Mouse (Mus musculus) left cerebral cortex, postnatal 4 days (tissue): ENCODE measurements around the gene Kif23. TPM values are rescaled to one million over a fixed set of nuclear protein-coding genes. Genes with fewer than 3 reads are reported as not detected.

Source experiments
- DNase-seq: peaks from one replicate; pipeline ENCODE4 v3.0.0-alpha.2; 2022
- intact Hi-C: fragments of 180-260 bp; cut with DNase I; formaldehyde crosslinking; loops from one replicate; pipeline ENCODE4 v1.15.1; 2025
- total RNA-seq, 2 experiments: library from RNA; stranded (reverse); gene quantifications; 2 replicates each; pipeline ENCODE4 v1.2.3; 2021

Kif23 gene
- total RNA-seq, result 10 to 100 TPM; 11.2 to 13.1 TPM

DNA sequence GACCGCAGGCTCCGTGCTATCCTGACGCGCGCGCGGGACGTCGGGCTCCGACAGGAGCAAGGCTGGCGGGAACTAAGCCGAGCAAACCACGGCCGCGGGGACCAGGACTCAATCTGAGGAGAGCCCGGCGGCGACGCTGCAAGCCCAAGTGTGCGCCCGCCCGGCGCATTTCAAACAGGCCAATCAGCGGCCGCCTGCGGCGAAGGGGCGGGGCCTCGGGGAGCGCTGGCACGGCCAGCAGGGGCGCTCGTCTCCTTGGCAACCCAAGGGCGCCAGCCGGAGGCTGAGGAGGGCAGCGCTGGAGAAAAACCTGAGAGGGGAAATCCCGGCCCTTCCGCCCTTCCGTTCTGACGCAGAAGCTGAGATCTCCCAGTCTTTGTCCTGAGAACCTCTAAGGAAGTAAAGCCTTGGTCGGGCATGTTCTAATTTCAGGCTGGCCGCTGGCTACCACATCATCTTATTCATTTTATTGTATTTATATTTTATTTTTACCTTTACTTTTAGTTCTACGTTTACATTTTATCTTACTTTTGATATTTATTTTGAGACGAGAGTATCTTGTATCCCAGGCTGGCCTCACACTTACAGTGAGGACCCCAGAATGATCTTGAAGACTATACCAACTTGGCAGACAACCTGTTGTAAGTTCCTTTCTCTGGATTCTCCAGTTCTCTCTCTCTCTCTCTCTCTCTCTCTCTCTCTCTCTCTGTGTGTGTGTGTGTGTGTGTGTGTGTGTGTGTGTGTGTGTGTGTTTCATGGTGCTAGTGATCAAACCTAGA lies at the start of gene Kif23:
Kif23 (minus strand) TSS at position 152 of the 779 bp plus-strand sequence.
- intact Hi-C loops, result loop anchor here (5.0 kb wide), 1 partner anchor 295 kb away; no protein-coding TSS in a partner anchor
- peak; percentile 99 for DNase-seq

DNA sequence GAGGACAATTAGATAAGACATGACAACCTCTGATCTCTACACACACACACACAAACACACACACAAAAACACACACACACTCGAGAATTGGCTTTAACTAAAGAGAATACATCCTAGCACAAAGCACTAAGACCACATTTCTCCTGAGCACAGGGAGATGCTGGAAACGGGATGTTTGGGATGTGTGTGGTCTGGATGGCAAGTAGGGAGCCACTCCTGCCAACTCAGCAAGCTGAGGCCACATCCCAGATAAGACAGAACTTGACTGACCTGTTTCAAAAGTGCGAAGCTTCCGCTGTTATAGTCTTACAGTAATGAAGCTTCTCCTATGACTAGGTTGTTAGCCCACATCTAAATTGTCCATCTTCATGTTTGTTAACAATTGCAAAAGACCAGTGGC lies 44.6 kb upstream of the Kif23 start:
- intact Hi-C loops, result no loop called here
- DNase-seq, result no peak

DNA sequence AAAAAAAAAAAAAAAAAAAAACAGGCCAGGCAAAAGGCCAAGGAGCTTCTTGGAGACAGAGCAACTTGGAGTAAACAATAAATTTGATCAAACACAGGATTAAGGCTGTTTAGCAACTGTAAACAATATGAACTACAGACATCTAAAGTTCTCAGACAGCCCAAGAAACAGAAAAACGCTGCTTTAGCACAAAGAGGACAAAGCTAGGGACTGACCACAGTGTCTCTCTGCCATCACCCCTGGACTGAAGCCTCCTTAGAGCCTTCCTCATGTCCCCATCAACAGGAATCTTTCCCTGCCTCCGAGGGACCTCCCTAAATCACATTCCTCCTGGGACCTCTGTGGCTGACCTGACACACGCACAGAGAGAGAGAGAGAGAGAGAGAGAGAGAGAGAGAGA lies 44.2 kb upstream of the Kif23 start:
- no peak for DNase-seq

DNA sequence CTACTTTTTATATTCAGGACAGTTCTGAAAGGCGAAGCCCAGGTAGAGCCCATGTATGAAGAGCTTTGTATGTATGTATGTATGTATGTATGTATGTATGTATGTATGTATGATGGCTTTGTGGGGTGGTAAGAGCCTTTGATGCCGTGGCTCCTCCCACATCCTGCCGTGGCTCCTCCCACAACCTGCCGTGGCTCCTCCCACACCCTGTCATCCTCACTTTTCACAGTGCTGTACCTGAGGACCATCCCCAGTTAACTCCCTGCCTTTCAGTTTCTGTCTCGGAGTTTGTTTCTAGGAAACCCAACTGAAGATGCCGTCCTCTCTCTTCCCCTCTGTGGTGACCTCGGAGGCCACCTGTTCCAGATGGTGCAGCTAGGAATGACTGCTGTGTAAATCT lies 39.5 kb upstream of the Kif23 start:
- intact Hi-C loops, result no loop called here
- no peak for DNase-seq

More for the DNA sequence above, 44.2 kb upstream of the Kif23 start:
- intact Hi-C loops, result no loop called here

DNA sequence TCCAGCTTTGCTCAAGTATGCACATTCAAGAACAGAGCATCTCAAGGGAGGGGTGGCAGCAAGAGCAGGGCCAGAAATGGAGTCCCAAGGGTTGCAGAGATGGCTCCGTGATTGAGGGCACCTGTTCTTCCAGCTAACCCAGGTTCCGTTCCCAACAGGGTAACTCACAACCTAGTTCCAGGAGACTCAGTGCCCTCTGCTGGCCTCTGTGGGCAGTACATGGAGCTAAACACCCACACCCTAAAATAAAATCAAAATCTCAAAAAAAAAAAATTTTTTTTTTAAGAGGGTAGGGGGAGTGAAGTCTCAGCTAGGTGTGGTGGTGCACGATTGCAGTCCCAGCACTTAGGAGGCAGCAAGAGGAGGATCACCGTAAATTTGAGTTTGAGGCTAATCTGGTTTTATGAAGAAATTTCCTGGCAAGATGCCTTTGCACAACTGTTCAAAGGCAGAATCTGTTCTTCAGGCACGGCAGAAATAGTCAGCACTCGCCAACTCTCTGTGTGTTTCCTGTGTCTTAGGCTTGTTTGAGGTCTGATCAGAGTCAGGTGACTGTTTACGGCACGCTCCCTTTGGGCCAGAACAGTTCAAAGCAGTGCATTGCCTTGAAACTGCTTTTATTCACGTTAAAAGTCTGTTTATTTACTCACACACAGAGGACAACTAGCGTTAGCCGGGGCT lies 38.7 kb upstream of the Kif23 start:
- intact Hi-C loops, result no loop called here
- DNase-seq, result peak; percentile 54

DNA sequence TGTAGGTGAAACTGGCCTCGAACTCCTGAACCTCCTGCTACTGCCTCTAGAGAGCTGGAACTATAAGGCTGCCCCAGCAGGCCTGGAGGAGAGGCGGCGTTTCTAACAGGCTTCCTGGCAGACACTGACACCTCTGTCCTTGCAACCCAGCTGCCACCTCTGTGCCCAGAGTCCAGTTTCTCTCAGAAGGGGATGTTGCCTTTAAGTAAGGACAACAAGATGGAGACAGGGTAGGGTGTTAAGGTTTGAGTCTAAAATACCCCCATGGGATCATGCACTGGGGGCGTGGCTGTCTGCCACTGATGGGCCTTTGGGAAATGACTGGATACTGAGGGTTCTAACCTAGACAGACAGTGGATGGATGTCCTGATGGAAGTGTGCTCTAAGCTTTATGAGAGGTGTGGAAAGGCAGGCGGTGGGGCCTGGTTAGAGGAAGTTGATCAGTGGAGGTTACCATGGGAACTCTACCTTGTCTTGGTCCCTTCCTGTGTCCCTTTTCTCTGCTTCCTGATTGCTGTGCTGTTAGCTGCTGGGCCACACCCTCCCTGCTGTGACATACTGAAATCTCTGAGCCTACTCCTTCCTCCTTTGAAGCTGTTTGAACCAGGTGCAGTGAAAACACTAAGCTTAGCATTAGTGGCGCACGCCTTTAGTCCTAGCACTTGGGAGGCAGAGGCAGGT lies 36.5 kb upstream of the Kif23 start:
- intact Hi-C loops, result no loop called here
- DNase-seq, result no peak

DNA sequence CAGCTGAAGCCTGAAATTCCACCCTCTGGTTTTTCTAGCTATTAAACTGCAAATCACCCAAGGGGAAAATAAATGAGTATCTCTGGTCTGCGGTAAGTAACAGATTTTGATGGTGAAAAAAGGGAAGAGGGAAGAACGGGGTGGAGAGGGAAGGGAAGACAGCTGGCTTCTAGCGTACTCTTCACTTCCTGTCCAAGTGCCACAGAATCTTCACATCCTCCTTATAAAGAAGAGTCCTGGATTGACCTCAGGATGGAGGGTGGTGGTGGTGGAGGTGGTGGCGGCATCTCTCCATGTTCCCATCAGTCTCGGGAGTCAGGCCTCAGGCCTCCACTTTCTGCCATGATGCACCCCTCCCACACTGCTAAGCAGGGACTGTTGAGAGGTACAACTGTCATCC lies 35.3 kb upstream of the Kif23 start:
- DNase-seq, result no peak
- intact Hi-C loops, result no loop called here

DNA sequence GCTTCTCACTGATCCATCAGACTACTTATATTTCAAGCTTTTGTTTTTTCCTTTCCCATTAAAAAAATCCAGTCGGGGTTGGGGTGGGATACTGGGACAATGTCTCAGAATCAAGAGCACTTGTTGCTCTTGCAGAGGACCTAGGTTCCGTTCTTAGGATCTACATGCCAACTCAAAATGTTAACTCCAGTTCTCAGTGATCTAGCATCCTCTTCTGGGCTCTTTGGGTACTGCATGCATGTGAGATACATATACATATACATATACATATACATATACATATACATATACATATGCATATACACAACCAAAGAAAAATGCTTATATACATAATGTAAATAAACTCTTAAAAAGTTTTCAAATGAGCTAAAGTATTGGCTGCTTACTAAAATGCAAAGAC lies 33.4 kb upstream of the Kif23 start:
- intact Hi-C loops, result no loop called here
- DNase-seq, result no peak

DNA sequence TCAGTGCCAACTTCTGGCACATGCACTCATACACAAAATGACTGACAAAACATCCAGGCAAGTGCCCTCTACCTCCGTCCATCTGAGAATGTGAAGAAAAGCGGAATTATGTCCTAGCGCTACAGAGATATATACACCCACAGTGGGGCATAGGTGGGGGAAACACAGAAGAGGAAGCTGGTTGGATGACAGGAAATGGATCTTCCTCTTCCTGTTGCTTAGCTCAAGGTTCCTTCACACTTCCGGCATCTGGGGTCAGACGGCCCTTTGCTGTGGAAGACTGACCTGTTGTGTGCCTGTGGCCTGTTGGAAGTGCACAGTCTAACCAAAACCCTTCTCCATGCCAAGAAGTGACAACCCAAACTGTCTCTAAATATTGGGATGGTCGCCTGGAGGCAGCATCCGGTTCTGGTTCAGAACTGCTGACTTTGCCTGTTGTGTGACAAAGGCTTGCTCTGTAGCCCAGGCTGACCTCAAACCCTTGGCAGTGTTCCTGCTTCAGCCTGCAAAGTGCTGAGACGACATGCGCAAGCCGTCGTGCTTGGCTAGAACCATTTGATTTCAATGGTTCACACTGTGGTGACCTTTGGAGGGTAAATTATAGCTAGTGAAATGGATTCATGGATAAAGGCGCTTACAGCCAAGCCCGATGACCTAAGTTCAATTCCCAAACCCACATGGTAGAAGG lies 30.8 kb upstream of the Kif23 start:
- no peak for DNase-seq
- intact Hi-C loops, result no loop called here

DNA sequence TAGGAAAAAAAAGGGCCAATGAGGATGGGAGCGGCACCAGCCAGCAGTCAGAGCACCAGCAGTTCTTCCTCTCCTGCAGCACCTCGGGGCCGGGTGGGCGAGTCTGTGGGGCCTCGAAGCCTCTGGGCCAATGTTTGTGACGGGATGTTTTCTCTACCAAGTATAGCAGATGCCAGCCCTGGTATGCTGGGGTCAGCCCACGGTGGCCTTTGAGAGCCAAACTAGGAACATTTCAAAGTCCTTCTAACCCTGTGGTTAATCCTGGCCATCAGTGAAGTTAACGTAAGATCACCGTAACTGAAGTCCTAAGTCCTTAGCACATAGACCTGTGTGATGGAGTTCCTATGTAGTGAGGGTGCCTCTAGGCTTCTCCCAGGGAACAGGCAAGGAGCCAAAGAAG lies 25.5 kb upstream of the Kif23 start:
- DNase-seq, result no peak
- intact Hi-C loops, result no loop called here

DNA sequence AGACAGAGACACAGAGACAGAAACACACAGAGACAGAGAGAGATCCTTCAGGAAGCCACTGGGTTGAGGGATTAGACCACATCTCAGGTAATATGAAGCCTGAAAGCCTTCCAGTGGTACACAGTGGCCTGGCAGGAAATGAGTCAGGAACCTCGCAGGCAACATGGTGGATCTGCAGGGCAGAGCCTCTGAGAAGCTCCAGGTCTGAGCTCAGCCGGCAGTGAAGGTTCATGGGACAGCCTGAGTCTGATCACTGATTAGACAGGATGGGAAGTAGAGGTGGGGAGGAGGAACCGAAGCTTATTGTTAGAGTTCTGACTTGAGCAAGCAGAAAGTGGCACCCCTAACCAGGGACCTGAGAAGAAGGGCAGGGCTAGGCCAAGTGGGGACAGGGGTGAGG lies 24.5 kb upstream of the Kif23 start:
- DNase-seq, result no peak
- intact Hi-C loops, result no loop called here

DNA sequence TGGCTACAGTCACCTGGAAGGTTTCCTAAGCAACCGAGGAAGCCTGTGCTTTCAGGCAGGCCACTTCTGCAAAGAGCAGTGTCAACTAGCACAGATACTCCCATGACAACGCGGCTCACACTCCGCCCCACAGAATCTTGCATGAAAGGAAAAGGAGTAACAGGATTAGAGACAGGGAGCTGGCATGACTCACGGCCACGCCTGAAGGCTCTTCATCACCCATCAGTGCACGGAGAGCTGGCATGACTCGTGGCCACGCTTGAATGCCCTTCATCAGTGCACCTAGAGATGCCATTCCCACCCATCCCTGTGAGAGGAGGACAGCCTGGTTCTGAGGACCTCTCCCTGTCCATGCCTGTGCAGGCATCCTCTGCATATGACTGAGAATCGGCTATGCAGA lies 20.8 kb upstream of the Kif23 start:
- intact Hi-C loops, result loop anchor here (5.0 kb wide), 1 partner anchor 275 kb away; no protein-coding TSS in a partner anchor
- peak; percentile 66 for DNase-seq

DNA sequence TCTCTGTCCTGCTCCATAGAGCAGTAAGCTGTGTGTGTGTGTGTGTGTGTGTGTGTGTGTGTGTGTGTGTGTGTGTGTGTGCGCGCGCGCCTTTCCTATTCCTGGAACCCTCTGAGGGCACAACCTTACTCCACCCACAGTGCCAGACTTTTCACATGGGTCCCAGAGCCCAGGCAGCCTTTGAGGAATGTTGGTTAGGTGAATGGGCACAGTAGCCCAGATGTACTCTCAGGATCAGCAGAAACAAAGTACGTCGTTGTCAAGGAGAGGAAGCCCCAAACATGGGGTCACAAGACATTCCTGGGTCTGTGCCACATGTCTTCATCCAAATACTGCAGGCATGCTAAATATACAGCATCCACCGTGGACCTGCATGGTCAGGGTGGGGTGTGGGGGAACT lies 19.4 kb upstream of the Kif23 start:
- no peak for DNase-seq
- intact Hi-C loops, result loop anchor here (5.0 kb wide), 1 partner anchor 276 kb away; no protein-coding TSS in a partner anchor

DNA sequence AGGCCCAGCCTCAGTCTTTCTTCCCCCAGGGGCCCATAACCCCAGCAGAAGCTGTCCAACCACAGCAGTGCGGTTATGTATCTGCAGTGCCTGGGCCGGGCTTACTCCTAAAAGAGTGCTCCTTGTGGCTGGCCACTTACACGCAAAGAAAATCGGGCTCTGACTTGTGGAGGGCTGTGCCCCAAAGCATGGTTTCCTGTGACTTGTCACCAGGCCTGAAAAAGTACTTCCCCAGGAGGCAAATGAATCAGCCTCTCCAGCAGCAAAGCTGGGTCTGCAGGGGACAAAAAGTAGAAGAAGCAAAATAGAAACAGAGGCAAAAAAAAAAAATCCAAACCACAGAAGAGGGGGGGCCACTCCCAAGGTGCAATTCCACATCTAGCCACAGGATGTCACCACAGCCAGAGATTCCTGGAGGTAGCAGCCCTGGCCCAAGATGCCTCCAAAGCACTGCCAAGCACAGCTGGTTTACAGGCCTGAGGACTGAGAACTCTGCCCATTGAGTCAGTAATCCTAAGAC lies 18.9 kb upstream of the Kif23 start:
- intact Hi-C loops, result loop anchor here (5.0 kb wide), 1 partner anchor 277 kb away; no protein-coding TSS in a partner anchor
- peak; percentile 79 for DNase-seq

DNA sequence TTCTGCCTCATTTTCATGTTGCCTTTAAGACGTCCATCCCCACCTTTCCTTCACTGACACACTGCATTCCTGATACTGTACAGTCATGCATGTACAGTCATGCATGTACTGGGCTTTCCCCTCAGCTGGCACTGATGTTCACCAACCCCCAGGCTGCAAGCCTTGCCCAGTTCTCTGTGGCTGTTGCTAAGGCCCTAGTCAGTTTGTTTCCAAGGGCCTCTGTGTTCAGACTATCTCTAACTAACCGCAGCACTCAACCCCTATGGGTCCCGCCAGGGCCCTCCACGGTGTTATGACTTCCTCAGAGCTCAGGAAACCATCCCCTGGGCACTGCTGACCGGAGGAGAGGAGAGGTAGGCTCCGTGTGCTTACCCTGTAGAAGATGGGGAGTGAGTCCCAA lies 16.8 kb upstream of the Kif23 start:
- DNase-seq, result no peak
- intact Hi-C loops, result no loop called here

DNA sequence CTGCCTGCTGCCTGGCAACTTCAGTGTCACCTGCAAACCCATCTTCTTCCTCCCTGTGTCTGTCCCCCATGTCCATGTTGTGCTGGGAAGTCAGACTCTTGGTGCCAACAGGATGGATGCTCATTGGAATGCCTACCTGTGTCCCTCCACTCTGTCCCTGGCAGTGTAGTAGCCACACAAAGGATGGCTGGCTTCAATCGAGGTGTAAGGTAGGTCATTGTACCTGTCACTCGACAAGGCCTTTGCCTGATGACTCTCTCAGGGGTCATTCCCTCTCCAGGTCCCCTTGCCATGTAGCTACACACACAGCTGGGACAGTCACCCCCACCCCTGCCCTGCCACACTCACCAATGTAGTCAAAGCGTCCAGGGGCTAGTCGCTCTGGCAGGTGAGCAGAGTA lies 14.6 kb upstream of the Kif23 start:
- DNase-seq, result no peak
- intact Hi-C loops, result no loop called here

DNA sequence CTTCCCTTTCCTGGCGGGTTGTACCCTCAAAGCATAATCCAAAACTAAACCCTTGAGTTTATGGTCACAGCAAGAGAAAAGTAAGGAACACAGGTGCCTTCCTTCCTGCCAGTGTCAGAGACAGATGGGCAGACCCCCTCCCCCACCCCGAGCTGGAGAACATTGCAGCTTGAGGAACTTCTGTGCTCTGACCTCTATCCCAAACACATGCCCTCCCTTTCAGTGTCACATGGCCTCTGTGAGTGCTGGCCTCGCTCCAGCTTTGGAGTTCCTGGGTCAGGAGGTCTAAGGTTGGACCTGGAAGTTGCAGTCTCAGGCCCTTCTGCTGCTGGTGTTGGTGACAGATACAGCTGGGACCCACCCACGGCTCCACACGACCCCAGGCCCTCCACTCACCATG lies 14.2 kb upstream of the Kif23 start:
- intact Hi-C loops, result no loop called here
- no peak for DNase-seq

DNA sequence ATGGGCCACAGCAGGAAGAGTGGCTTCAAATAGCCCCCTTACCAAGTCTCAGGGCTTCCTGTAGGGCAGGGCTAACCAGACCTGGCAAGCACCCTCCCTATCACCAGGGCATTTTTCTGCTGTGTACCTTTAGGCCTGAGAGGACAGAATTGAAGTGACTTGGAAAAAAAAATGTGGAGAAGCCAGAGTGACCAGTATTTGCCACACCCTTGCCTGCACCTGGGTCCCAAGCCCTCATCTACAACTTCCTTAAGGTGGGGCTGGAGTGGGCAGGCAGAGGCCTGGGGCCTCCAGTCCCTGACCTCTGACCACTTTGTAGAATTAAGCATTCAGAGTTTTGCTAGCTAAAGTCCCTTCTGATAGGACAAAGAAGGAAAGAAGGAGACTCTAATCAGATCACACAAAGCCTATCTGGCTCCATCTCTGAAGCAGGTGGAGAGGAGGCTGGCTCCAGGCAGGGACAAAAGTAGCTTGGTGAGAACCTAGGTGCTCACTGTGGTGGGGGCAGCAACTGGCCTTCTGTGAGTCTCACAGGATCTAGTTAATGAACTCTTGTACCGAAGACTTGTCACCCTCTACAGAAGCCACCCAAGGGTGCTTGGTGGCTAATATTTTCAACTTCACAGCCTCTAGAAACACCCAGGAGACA lies 13.5 kb upstream of the Kif23 start:
- no peak for DNase-seq
- intact Hi-C loops, result no loop called here

DNA sequence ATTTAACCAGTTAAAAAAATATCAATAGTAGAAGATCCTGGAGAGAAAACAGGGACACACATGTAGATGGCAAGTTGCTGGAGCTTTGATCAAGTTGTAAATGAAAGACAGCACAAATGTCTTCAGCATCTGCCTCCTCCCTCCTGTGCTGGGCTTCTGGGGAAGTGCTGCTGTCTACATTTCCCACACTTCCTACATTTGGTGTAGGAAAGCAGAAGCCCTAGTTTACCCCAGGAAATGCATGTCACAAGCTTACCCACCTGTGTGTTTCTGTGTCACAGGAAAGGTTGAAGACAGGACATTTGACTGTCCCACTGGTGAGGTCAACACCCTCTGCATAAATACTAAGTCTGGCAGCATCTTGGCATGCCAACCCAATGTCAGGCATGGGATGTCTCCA lies 8.1 kb upstream of the Kif23 start:
- intact Hi-C loops, result no loop called here
- DNase-seq, result no peak

DNA sequence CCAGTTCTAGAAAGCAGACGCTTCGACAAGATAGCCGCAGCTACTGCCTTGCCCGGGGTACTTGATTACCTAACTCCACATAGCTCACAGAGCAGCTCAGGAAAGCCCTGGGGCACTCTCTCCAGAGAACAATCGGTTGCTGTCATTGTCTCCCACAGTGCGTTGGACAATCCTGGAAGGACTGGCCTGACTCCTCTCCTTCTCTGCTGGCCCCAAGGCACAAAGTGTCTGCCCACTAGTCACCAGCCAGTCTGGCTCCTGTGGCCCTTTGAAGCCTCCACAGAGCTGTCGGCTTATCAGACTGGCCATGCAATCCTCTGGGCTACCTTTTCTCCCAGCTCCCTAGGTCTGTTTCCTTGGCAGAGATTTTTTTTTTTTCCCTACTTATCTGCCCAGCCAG lies 5.7 kb upstream of the Kif23 start:
- intact Hi-C loops, result no loop called here
- no peak for DNase-seq
